Mouse (Mus musculus): ENCODE data around the gene Ms4a4c.
"Not testable (repeated sequence)": the region's sequence is repeated elsewhere in the genome, so short reads cannot be mapped to it uniquely, and the experiment has no call there.

The Ms4a4c gene

DNA sequence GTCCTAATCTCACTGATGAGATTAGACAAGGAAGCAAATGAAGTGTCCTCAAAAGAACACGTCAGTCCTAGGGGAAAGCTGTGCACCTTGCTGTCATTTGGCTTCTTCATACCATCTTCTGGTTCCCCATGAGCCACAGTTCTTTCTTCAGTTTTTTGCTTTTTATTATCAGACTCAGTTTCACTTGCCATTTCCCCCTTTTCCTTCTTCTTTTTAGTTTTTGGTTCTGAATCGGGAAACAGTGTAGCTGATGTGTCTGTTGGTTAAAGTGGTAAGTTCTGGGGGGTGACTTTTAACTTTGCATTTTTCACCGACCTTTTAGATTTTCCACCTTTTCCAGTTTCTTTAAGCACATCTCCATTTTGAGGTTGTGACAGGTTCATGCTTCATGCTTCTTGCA lies at the start of gene Ms4a4c:
Ms4a4c (plus strand) TSS at position 244 of the 400 bp plus-strand sequence.
- DNase-seq, result no peak

DNA sequence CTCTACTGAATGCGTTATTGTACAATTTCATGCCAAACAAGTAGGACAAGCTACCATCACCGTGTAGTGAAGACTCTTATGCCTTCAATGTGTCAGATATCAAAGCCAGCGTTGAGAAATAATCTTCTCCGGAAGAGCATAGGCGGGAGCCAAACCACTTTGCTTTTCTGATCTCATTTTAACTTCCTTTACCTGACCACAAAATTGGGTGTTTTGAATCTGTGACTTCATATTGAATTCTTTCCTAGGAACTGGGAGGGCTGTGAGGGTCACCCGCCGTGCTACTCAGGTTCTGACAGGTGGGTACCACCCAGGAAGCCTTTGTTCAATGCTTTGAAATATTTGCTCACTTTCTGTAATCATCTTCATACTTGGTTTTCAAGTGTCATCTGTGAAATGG lies 48.8 kb upstream of the Ms4a4c start:
- DNase-seq, result peak in 1 of 2 experiments; percentile 45

DNA sequence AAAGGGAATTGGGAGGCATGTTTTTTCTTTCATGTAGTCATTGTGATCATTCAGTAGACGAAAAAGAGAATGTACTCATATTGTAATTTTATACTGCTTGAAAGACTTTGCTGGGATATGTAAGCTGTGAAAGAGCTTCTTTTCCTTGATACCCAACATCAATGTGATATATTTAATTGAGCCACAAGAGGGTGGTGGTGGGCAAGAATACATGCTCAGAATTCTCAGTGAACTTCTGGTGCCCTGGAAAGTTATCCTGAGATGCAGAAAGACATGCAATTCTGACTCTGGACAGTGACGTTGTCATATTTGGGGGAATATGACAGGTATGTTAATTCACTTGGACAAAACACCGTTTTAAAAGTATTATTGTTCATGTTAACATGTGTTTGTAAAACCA lies 44.5 kb upstream of the Ms4a4c start:
- DNase-seq, result no peak

DNA sequence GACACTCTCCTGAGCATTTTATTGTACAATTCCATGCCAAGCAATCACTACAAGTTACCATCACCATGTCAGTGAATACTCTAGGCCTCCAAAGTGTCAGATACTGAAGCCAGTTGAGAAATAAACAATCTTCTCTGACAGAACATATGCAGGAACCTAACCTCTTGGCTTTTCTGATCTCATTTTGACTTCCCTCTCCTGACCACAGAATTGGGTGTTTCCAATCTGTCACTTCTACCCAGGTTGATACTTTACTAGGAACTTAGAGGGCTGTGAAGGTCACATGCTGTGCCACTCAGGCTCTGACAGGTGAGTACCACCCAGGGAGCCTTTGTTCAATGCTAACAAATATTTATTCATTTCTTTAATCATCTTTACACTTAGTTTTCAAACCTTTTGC lies 42.6 kb upstream of the Ms4a4c start:
- no peak for DNase-seq

DNA sequence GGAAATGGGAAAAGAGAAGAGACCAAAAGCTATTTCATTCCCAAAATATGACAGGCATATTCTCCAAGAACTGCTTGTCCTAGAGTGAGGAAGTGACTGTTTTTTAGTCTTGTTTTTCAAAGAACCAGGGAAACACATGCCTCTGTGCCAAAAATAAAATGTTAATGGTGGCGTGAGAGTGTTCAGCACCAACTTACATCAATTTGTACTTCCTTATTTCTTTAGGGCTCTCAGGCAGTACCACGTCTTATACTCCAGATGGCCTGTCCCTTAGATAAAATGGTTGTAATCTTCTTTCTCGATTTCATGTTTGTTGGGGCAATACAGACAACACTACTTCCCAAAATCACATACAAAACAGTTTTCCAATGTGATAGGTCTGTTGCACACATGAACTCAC lies 36.3 kb upstream of the Ms4a4c start:
- no peak for DNase-seq

DNA sequence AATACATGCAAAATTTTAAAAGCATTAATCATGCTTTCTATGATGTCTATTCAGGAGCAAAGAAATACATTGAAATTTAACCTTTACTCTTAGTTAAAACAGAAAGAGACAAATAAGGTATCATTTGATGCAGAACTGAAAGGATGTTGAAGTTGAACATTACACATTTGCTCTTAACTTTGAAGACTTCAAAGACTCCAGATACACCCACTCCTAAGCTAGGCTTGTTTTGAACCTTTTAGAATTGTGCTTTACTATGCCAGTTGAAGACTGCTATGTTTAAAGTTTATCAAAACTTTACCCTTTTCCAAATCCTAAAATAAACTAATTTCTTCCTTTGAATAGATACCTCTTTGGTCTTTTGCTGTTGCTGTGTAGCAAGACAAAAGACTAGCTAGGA lies 33.4 kb upstream of the Ms4a4c start:
- DNase-seq, result no peak

DNA sequence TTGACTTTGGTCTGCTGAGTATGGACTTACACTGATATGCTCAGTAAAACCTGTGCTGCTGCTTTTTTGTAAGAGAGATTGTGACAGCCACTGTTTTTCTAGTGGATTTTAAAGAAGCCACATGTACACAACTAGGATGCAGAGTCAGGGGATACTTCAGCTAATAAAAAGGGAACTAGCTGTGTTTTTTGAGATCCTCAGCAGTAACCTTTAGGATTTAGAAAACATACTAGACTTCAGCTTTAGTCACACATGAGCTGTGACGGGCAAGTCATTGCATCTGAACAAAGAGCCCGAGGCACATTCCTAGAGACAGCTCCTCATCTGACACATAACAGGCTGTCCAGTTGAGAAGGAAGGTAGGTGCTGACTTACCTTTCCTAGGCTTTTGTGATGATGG lies 29.3 kb upstream of the Ms4a4c start, which contains the start of gene Ms4a4a:
Ms4a4a (plus strand) TSS at position 251 of the 400 bp plus-strand sequence.
- no peak for DNase-seq

DNA sequence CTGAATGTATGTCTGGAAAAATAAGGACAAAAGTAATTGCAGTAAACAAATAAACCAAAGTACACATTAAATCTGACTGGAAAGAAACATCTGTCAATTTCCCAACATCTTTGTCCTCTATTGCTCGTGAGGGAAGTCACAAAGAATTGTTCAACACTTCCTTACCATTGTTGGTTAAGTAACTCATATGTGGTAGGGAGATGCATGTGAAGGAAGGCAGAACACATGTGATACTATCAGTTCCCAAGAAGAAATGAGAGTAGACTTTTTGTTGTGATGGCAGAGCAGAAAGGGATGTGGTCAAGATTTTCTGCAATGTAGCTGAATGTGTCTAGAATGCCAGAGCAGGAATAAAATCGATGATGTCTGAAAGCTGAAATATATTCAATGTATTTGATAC lies 28.2 kb upstream of the Ms4a4c start:
- no peak for DNase-seq

DNA sequence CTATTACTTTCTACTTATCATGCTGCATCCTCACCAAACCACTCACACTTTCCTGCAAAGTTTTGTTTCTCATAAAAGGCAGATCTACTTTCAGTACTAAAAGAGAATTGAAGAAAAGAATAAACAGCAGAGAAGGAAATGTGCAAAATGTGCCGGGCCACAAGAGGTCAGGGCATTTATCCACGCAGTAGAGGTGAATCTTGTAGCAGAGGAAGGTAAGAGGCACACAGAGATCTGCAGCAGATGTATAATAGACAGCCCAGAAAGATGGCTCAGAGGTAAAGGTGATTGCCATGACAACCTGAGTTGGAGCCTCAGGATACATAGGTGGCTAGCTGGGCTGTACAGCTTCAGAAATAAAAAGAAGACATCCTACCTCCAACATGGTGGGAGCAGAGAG lies 17.5 kb upstream of the Ms4a4c start:
- DNase-seq, result peak in 1 of 2 experiments; percentile 9

DNA sequence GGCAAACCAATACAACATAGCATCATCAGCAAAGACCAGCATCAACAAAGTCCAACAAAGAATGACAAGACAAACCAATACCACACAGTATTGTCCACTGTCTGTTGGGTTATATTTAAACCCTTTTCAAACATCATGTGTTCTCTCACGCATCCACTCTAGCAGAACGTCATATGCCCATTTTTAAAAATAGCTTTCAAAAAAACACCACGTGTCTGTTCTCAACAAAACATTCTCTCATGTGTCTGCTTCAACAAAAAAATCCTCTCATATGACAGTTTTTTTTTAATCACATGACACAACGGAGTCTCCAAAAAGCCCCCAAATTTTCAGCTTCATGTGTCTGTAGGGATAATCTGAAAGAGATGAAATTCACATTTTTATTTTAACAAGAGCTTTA lies 16.9 kb upstream of the Ms4a4c start:
- DNase-seq, result no peak

DNA sequence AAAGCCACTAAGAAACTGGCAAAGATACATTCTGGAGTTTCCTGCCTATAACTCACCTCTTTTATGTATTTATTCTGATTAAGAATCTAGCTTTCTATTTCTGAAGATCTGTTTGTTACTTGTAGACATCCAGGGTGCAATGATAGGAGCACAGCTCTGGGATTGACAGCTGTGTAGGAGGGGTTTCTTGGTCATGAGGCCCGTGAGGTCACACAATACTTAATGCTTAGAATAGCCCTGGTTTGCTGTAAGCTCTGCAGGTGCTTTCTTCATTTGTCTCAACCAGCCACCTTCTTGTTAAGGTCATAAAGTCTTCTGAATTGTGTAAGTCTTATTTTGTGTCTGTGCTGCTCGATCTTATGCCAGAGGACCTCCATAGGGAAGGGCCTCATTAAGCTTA lies 15.6 kb upstream of the Ms4a4c start:
- no peak for DNase-seq

DNA sequence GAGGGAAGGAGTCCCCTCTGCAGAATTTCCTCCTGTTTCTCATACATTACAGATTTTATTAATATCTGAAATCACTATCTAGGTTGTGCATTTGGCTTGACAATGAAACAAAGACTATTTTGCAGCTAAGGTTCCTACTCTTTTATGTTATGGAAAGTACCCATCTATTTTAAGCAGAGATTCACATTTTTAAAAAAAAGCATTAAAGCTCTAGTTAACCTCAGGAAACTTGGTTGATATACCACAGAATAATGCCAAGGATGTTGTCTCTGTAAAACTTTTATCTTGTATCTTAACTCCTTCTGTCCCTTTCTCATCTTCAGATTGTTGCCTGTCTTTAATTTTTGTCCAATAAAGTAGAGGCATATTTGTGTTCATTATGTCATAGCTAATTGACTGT lies 8.8 kb upstream of the Ms4a4c start:
- no peak for DNase-seq

DNA sequence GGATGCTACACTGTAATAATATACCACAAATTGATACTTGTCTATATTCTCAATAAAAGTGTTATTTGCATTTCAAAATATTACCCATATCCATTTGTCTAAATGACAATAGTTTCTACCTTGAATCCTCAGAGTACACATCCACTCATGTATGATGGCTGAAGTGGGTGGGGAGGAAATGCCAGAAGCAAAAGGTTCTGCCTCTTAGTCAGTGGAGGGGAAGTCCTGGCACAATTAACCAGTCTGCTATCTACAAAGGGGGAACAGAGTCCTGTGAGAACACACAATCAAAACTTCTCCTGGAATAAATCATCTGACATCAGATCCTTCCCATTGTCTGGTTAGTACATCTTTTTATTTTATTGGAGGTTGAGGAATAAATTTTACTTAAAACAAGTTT lies 2.9 kb downstream of the Ms4a4c start:
- DNase-seq, result no peak

DNA sequence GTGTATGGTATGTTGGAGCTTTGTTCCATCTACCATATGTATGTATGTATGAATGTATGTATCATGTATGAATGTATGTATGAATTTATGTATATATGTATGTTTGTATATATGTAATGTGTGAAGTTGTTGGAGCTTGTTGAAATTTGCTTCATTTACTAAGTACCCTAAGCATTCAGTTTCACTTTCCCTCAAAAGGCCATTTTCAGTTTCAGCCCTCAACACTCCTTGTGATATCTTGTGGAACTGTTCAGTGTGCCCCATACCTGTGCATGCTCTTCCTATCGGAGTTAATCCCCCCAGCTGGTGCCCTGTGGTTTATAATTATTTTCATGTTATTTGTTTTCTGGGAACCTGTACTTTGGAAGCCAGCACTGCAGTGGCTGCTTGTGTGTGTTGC lies 4.0 kb downstream of the Ms4a4c start:
- no peak for DNase-seq

DNA sequence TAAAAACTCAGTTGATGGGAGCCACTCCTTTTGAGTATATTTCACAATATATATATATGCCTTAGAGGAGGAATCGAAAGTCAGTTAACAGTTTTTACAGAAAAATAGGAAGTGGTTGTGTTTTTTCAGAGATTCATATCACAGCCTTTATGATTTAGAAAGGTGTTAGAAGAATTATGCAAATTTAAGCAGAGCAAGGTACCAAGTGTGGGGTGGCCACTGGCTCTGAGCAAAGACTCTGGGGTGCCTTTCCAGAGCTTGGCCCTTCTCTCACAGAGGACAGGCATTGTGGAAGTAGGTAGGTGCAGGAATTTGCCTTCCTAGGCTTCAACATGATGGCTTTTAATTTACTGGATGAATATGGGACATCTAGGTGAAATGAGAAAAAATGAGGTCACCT lies 7.1 kb downstream of the Ms4a4c start:
- DNase-seq, result no peak

DNA sequence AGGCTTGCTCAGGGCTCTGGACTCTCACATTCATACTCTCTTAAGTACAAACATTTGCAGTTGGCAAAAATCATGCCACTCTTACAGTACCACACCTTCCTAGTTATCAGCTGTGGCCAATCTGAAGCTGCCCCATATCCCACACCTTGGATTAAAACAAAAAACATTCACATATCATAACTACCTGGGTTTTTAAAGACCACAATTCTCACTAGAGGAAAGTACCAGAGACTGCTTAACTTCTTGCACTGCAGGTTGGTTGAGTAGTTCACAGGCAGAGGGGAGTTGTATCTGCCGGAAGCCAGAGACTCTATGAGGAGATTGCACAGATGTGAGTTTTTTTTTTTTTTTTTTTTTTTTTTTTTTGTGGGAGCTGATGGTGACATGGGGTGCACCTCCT lies 9.5 kb downstream of the Ms4a4c start:
- DNase-seq, result no peak

DNA sequence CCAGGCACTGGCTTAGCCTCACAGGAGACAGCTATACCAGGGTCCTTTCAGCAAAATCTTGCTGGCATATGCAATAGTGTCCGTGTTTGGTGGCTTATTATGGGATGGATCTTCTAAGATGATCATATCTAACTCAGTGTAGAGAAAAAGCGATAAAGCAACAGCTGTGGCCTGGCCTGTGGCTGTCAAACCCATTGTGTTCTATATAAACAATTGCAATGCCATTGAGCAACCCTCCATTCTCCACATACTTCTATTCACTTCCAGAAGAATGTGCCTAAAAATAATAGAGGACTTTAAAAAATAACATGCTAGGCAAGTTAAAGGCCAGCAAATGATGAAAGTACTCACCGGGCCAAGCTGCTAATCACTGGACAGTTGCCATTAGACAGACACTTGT lies 11.0 kb downstream of the Ms4a4c start:
- DNase-seq, result no peak

DNA sequence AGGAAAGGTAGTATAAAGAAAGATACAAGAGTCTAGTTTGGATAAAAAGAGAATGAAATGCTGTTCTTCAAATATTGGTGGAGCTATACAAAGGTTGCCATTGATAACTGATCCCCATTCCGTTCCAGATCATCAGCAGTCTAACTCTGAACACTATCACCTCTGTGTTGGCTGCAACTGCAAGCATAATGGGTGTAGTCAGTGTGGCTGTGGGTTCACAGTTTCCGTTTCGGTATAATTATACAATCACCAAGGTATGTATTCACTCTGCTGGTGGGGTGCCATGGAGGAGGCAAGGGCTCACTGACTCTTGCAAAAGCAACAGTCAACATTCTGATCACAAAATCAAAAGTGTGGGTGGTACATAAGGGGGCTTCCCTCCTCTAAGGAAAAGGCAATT lies 14.3 kb downstream of the Ms4a4c start:
- DNase-seq, result not testable (repeated sequence)

DNA sequence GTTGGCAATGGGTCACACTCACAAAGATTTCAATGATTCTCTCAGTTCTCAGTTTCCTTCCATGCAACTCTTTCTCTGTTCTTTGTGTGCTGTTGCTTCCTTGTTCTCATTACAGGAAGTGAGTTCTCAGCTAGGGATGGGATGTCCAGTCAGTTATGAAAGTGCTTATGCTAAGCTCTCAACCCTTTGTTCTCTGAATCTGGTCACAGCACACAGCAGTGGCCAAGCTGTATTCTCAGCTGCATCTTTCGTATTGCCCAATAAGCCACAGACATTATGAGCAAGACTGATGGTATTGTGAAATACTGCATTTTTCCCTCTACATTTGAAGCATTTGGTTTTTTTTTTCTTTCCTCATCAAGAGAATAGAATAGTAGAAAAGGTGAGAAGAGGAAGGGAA lies 26.6 kb downstream of the Ms4a4c start:
- DNase-seq, result not testable (repeated sequence)

DNA sequence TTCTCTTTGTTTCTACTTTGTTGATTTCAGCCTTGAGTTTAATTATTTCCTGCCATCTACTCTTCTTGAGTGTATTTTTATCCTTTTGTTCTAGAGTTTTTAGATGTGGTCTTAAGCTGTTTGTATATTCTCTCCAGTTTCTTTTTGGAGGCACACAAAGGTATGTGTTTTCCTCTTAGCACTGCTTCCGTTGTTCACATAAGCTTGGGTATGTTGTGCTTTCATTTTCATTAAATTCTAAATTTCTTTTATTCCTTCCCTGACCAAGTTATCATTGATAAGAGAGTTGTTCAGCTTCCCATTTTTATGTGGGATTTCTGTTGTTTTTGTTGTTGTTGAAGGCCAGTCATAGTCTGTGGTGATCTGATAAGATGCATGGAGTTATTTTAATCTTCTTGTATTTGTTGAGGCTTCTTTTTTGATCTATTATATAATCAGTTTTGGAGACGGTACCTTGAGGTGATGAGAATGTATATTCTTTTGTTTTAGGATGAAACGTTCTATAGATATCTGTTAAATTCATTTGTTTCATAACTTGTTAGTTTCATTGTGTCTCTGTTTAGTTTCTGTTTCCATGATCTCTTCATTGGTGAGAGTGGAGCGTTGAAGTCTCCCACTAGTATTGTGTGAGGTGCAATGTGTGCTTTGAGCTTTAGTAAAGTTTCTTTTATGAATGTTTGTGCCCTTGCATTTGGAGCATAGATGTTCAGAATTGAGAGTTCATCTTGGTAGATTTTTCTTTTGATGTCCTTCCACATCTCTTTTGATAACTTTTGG lies 30.7 kb downstream of the Ms4a4c start:
- DNase-seq, result no peak

DNA sequence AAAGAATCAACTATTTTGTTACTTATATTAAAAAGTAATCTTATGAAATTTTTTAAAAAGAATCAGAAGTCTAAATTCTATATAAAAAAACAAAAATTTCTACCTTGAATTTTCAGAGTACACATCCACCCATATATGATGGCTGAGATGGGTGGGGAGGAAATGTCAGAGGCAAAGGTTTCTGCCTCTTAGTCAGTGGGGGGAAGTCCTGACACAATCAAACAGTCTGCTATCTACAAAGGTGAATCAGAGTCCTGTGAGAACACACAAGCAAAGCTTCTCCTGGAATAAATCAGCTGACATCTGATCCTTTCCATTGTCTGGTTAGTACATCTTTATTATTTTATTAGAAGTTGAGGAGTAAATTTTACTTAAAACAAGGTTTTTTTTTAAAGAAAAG lies 38.8 kb downstream of the Ms4a4c start, which contains the start of gene Ms4a4b:
Ms4a4b (plus strand) TSS at position 216 of the 400 bp plus-strand sequence.
- DNase-seq, result no peak

DNA sequence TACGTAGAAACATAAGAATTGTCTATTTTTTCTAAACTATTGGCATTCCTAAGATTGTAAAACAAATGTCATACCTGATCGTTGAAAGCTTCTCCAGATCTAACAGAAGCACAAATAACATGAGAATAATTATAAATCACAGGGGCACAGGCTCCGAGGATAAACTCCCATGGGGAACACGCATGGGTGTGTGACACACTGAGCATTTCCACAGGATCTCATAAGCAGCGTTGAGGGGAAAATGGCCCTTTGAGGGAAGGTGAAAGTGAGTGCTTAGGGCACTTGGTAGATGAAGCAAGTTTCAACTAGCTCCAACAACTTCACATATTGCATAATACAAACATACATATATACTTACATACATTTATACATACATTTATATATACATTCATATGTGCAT lies 39.4 kb downstream of the Ms4a4c start:
- no peak for DNase-seq

DNA sequence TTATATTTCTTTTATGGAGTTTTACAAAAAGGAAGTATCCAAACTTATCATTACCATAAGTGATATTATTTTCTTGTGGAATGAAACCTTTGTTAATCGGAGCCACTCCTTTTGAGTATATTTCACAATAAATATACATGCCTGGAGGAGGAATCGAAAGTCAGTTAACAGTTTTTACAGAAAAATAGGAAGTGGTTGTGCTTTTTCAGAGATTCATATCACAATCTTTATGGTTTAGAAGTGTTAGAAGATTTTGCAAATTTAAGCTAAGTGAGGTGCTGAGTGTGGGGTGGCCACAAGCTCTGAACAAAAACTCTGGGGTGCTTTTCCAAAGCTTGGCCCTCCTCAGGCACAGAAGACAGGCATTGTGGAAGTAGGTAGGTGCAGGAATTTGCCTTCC lies 42.7 kb downstream of the Ms4a4c start:
- no peak for DNase-seq

DNA sequence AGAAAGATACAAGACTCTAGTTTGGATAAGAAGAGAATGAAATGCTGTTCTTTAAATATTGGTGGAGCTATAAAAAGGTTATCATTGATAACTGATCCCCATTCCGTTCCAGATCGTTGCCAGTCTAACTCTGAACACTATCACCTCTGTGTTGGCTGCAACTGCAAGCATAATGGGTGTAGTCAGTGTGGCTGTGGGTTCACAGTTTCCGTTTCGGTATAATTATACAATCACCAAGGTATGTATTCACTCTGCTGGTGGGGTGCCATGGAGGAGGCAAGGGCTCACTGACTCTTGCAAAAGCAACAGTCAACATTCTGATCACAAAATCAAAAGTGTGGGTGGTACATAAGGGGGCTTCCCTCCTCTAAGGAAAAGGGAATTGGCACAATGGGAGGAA lies 54.5 kb downstream of the Ms4a4c start:
- DNase-seq, result not testable (repeated sequence)

DNA sequence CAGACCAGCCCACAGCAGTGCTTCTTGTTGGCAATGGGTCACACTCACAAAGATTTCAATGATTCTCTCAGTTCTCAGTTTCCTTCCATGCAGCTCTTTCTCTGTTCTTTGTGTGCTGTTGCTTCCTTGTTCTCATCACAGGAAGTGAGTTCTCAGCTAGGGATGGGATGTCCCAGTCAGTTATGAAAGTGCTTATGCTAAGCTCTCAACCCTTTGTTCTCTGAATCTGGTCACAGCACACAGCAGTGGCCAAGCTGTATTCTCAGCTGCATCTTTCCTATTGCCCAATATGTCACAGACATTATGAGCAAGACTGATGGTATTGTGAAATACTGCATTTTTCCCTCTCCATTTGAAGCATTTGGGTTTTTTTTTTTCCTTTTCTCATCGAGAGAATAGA lies 60.2 kb downstream of the Ms4a4c start:
- not testable (repeated sequence) for DNase-seq
